Mouse (Mus musculus): ENCODE measurements around the gene Olfr1410.
A peak's percentile ranks its signal among the peaks of the same experiment; 100 is the strongest.

Gene Olfr1410

DNA sequence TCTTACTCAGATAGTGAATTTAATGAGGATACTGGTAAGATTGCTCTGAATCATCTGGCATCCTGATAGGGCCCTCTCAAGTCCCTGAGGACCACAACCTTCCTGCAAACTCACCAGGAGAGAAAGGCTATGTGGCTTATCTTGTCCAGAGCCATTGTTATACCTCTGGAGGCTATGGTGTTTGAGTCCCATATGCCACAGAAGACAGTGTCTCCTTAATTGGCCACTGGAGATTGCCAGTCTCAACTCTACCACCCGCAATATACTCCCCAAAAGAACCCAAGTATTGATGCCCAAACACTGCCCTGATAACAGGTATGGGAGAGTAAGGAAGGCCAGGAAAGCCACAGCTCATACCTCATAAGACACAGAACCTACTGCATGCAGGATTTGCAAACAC is at the start of gene Olfr1410:
Gene Olfr1410 (plus strand): TSS at position 301 of the 400 bp plus-strand sequence.
- DNase-seq (ENCODE audit: low read depth), result no peak

DNA sequence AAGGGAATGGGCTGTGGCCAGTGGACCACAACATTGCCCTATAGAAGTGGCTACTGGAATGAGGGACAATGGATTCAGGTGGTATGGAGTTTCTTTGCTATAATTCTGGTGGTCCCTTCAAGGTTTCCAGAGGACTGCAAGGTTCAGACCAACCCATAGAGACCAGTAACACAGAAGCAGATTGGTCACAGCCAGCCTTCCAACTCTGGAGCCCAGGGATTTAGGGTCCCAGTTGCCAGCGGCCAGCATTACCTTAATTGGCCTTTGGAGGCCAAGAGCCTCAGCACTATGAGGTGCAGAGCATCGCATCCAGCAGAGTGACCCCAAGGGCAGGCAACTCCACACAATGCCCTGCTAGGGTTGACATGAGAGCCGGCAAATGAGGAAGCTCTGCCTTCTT is 34.6 kb upstream of the Olfr1410 start, which contains the start of gene Olfr1413:
Gene Olfr1413 (plus strand): TSS at position 301 of the 400 bp plus-strand sequence.
- no peak for DNase-seq (ENCODE audit: low read depth)

DNA sequence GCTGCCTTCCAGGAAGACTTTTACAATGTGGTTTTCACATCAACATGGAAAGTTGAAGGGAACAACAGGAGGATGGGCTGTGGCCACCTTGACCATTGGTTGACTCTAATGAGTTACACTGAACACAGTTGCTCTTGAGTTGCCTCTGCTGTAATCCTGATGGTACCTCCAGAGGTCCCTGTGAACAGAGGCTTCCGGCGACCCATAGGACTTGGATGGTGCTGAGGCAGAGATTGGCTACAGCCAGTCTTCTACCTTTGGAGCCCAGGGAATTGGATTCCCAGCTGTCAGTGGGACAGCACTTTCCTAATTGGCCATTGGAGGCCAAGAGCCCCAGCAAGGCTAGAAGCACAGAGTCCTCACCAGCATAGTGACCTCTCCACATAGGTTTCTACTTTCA is 20.1 kb upstream of the Olfr1410 start, which contains the start of gene Olfr1412:
Gene Olfr1412 (plus strand): TSS at position 301 of the 400 bp plus-strand sequence.
- no peak for DNase-seq (ENCODE audit: low read depth)

DNA sequence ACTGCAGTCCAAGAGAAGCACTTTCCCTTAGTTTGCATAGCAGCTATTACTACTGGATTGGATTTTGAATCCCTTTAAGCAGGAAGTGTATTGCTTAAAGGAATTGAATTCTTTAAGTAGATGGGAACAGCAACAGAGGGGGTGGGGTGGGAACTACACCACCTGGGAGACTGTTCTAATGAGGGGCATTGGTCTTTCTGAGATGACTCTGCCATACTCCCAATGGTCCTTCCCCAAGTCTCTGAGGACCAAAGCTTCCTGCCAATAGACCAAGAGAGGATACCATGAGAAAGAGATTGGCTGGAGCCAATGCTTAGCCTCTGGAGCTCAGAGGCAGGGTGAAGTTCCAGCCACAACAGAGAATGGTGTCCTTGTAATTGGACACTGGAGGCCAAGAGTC is 11.5 kb upstream of the Olfr1410 start, which contains the start of gene Olfr1411:
Gene Olfr1411 (plus strand): TSS at position 301 of the 400 bp plus-strand sequence.
- DNase-seq (ENCODE audit: low read depth), result no peak

DNA sequence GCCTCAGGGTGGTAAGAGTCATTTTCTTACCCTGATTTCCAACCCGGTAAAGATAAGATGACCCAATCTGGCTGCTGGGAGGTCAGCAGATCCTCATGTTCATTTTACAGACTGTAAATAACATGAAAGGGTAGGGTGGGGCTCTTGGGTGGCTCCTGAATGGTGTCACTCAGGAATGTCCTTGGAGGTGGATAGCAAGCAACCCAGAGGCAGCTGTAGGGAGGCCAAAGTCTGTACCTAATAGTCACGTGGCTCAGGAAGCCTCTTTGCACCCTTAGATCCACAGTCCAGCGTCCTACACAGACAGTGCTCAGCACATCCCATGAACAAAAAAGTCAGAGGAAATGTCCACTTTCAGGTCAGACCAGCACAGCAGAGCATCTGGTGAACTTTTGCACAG is 9.6 kb upstream of the Olfr1410 start:
- no peak for DNase-seq (ENCODE audit: low read depth)

DNA sequence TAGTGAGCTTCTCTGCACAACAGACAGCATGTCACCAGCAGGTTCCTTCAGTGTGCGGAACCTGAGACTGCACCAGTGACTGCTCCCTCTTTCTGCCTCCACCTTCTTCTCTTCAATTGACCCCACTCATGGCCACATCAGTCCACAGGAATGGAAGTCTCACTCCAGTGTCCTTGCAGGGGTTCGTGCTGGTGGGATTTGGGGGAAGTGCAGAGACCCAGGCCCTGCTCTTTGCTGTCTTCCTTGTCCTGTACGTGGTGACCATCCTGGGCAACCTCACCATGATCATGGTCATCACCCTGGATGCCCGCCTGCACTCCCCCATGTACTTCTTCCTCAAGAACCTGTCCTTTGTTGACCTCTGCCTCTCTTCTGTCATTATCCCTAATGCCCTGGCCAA is 2.1 kb downstream of the Olfr1410 start:
- DNase-seq (ENCODE audit: low read depth), result no peak

DNA sequence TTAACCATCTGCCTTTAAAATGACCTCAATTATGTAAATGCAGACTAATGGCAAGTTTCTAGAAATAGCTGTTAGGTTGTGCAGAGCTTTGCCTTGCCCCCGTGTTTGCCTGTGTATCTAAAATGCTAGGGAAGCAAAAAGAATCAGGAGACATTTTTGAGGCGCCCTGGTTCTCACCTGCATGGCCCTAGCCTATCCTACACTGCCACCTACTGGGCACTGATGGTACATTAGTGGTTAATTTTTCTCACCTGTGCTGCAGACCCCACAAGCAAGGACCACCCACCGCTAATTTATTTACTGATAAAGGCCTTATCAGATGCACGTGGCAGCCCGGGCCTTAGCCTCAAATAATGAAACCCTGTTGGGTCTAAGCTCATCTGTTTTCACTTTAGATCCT is 5.4 kb downstream of the Olfr1410 start:
- peak; percentile 74 for DNase-seq (ENCODE audit: low read depth)

DNA sequence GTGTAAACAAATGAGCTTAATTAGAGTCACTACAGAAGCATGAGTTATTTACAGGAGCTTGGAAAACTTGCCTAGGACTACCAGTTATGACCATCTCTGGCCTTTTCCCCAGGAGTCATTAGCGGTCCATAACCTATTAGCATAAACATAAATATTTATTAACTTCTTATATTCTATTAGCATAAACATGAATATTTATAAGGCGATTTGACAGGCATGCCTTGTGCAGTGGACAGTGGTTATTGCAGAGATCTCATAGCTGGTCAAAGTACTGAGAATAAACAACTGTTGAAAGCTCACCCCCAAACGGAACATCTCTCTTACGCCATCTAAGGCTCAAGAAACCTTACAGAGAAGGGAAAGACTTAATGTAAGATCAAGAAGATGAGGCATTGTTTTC is 7.6 kb downstream of the Olfr1410 start:
- no peak for DNase-seq (ENCODE audit: low read depth)

DNA sequence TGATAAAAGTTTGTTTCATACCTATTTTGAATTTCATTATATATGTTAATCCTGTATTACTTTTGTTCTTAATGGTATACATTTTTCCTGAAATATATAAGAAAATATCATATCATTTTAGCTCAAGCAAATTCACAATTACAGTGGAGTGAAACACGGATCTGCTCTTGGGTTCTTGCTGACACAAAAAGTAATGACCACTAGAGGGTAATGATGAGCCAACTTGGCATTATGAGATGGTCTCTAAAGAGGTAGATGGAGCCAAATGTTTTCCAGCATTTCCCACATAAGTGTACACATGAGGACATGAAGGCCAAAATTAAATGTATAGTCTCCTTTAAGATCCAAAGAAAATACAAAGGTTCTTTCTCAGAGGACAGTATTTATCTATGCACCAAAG is 8.9 kb downstream of the Olfr1410 start:
- DNase-seq (ENCODE audit: low read depth), result peak; percentile 36

DNA sequence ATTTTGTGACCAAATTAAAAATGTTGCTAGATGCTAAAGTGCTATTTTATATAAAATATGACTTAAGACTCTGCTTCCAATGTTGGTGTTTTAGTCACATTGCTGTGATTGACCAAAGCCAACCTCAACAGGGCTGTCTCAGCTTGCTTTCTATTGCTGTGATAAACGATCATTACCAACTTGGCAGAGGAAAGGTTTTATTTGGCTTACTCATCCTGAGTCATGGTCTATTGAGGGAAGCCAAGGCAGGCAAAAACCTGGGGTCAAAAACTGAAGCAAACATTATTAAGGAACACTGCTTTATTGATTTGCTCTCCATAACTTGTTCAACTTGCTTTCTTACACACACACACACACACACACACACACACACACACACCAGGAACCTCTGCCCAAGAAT is 10.5 kb downstream of the Olfr1410 start:
- no peak for DNase-seq (ENCODE audit: low read depth)

DNA sequence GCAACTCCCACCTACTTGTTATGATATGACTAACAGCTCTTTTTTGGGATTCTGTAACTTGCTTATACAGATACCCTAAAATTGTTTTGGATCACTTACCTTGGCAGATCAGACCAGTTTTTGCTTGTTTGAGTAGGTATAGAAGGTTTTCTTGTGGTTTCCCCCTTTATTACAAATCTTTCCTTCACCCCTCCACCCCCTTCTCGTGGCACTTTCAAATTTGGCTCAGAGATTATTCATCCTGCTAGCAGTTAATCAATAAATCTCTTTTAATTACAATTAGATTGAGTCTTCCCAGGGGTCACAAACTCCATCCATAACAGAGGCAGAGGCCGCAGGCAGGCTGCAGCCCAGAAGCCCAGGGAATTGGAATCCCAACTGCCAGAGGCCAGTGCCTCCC is 11.9 kb downstream of the Olfr1410 start, which contains the start of gene Olfr12:
Gene Olfr12 (plus strand): TSS at position 301 of the 400 bp plus-strand sequence.
- DNase-seq (ENCODE audit: low read depth), result no peak

DNA sequence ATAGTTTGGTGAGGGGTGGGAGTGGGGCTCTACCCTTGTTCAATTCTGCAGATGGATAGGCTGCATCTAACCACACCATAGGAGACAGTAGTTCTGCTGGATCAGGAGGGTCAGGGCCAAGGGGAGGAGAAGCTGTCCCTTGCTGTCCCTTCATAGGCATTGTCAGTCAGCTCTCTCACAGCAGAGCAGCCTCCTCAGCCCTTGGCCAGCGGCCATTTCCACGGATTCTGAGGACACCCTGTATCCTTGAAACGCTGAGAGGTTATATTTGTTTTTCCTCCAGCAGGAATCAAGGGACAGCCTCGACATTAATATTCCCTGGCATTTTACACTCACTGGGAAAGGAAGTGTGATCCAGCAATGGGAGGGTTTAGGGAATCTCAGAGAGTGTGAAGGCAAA is 12.8 kb downstream of the Olfr1410 start:
- no peak for DNase-seq (ENCODE audit: low read depth)

DNA sequence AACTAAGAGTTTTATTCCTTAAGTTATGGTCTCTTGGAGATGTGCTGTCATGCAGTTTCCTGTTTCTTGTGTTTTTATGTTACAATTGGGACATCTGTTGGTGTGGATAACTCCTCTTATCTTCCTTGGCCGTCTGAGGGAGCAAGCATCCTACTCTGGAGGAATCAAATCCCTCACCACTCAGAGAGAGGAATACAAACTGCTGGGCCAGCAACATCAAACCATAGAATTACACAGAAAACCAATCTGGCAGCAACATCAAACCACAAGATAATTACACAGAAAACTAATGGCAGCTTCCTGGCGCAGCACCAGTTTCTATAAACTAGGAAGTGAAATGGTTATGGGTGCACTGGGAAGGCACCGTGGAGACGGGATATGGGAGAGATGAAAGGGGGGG is 22.6 kb downstream of the Olfr1410 start:
- no peak for DNase-seq (ENCODE audit: low read depth)

DNA sequence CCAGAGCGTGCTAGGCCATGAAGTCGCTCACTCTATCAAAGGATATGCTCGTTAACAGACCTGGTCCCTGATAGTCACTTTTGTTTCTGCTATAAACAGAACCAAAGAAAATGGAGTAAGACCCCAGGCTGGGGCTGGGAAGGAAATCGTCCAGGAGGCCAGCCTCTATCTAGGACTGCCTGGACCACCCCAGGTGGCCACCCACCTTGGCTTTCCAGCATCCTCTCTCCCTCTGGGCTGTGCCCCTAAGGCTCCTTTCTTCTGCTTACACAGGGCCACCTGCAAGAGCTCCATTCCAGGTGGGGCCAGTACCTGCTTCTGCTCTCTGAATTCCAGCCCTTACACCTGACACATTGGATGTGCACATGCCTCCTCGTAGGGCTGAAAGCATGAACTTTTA is 26.6 kb downstream of the Olfr1410 start:
- no peak for DNase-seq (ENCODE audit: low read depth)

DNA sequence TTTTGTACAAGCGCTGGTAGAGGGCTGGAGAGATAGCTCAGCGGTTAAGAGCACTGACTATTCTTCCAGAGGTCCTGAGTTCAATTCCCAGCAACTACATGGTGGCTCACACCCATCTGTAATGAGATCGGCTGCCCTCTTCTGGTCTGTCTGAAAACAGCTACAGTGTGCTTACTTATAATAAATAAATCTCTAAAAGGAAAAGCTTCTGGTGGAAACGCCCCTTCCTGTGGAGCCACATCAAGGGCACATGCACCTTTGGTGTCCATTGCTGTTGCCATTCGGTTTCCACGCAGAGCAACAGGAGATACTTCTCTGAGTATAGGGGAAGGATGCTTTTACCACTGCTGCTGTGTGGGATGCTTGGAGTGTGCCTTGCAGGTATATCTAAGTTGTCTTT is 27.4 kb downstream of the Olfr1410 start:
- DNase-seq (ENCODE audit: low read depth), result peak; percentile 71

DNA sequence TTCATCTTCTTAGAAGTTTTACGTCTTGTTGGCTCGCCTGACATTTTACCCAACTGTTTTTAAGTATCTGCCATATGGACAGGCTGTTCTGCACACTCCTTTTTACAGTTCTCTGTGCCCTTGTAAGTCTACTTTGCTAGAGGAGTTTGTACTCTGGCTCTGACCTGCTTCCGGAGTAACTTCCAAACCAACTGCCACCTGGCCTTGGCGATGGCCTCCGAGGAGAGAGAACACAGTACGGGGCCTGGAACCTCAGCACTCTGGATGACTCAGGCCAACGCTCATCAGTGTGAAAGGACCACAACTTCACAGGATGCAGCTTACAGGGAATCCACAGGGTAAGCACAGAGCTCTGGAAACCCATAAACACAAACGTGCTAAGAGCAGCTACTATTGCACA is 28.1 kb downstream of the Olfr1410 start:
- DNase-seq (ENCODE audit: low read depth), result no peak

DNA sequence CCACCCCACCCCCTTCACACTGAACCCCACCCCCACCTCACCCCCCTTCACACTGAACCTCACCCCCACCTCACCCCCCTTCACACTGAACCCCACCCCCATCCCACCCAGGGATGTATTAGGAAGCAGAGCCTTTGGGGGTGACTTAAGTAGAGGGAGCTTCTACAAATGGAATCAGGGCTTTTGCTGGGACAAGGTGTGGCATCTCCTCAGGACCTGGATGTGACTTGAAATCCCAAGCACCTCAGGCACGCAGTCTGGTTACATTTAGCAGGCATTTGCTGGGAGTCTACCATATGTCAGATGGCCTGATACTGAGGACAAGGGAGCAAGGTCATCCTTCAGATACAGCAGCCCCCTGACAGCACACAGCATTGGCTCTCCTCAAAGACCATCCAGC is 29.0 kb downstream of the Olfr1410 start:
- DNase-seq (ENCODE audit: low read depth), result no peak

DNA sequence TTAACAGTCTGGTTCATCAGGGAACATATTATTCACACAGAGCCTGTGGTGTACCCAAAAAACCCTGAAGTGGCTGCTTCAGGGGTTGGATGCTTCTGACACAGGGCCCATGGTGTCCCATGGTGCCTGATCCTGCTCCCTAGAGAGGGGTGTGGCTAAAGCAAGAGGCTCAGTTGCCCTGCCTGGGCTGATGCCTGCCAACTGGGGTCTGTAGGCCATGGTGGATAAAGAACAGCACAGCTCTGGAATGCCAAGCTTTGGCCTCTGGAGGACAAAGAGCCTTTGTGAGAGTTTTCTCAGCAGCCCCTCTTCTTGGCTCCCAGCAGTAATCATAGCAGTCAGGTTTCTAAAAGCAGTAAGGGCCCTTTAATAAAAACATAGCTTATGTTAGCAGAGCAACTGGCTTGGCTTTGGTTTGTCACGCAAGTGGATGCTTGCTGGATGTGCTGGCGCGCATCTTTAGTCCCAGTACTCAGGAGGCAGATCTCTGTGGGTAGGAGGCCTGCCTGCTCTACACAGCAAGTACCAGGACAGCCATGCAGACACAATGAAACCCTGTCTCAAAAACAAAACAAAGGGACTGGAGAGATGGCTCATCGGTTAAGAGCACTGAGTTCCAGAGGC is 29.5 kb downstream of the Olfr1410 start:
- DNase-seq (ENCODE audit: low read depth), result no peak

DNA sequence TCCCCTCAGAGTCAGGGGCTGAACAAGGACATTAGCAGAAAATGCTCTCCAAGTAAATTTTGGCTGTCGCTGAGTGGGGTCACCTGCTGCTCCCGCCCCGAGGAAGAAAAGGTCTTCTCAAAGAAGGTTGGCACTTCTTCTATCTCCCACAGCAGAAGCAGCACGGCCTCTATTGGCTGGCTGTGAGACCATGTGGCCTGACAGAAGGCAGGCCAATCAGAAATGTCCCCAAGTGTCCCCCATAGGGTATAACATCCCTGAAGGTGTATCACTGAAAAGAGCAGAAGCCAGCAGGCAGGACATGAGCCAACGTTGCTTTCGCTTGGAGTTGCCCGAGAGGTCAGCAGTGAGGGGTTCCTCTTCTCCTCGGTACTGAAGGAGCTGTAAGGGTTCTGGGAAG is 30.4 kb downstream of the Olfr1410 start:
- DNase-seq (ENCODE audit: low read depth), result no peak

DNA sequence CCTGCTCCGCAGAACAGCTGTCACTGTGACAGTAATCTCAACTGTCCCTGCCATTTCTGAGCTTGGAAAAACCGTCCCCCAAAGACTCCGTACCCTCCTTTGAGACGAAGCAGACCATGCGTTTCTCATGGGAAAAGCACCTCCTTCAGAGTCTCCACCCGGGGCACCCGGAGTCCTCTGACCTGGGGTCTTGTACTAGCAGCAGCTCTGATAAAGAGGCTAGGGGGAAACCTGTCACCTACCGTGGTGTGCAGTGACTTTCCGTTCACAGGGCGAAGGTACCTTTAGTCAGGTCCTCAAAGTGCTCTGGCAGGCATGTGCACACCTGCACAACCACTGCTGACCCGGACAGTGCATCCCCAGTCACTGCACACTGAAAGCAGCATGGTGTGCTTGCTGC is 31.1 kb downstream of the Olfr1410 start:
- no peak for DNase-seq (ENCODE audit: low read depth)

DNA sequence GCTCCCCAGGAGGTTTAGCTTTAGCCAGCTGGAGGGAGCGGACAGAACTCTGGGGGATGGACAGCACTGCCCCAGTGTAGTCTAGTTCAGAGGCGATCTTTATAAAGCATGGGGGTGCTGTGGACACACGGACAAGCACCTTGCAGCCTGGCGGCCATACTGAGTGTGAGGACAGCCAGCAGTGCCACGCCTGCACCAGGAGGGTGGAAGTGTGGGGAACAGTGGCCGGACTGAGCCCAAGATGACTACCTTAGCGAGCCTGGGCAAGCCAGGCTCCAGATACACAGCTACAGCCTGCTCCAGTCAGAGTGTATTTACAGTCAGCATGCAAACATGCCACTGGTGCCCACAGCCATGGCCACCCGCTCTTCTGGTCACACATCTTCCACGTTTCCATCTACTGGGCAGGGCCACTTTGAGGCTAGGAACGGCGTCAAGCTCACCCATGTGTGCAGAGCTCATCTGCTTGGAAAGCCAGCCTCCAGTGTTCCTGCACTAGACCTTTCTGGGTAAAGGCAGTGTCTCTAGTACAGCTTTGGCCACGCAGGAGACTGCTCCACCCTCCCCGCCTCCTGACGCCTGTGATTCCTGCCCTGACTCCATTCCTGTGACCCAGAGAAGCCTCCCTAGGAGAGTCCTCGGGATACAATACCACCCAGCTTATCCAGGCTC is 32.1 kb downstream of the Olfr1410 start:
- no peak for DNase-seq (ENCODE audit: low read depth)

DNA sequence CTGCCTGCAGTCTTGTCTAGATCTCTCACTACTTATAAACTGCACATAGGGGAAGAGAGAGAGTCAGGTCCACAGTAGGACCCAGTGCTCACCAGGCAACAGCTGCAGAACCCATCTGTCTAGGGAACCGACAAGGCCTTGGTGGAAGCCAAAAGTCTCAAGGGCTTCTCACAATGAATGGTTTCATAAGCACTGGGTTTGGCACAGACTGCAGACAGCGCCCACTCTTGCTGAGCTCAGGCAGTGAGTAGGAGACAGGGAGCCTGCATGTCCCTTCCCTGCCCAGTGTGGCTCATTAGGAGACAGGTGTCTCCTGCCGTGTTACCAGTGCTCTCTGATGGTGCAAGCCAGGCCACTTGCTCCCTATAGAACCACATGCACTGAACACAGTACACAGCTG is 32.6 kb downstream of the Olfr1410 start:
- DNase-seq (ENCODE audit: low read depth), result no peak

DNA sequence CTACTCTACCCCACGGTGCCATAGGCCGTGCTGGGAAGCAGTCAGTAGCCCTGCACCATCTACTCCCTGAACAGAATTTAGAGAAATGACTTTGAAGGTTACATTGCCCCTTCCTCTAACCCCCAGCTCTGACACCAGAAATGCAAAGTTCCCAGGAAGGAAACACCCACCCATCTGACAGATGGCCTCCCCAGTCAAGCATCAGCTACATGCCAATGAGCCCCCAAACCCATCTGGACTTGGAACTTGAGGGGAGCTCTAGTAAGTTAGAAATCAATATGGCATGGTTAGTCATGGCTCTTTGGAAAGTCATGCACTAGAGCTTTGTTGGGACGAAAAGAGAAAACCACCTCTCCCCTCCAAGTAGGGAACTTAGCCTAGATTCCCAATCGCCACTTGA is 33.2 kb downstream of the Olfr1410 start:
- no peak for DNase-seq (ENCODE audit: low read depth)

DNA sequence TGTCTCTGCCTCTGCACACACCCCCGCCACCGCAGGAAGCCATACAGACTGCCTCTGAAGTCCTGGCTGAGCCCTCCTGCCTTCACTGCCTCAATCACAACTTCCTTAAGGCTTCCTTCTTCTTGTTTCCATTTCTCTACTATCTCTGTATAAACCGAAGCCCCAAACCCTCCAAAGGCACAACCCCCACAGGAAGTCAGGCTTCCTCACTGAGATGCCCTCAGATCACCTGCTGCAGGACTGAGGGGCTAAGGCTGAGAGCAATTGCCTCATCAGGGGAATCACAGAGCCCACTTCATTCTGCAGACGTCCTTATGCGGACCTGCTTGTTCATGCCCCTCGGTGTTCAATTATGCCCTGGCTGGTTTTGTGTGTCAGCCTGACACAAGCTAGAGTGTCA is 34.8 kb downstream of the Olfr1410 start:
- DNase-seq (ENCODE audit: low read depth), result peak; percentile 57

Data from naive thymus-derived CD4-positive, alpha-beta T cell, adult 2 months (primary cell).